Mouse (Mus musculus) liver, embryonic 12.5 days (tissue): ENCODE data around the gene Fra10ac1. TPM values are rescaled to one million over a fixed set of nuclear protein-coding genes. Genes with fewer than 3 reads are reported as not detected.

Source experiments
- ATAC-seq: fragments of 200-750 bp; cut with Nextera tagmentation; 2 replicates; pipeline ENCODE4 v1.8.0; 2017; ENCODE audit warnings: moderate number of reproducible peaks, mild to moderate bottlenecking, moderate library complexity
- H3K27ac ChIP-seq: fragments of 300-500 bp; sonication (generic); 2 replicates; pipeline ENCODE4 v1.5.1; 2016; ENCODE audit warnings: mild to moderate bottlenecking
- H3K27me3 ChIP-seq: fragments of 300-500 bp; sonication (generic); replicated peaks from 2 replicates; pipeline ENCODE4 v1.6.1; 2016; ENCODE audit warnings: mild to moderate bottlenecking, moderate library complexity
- H3K36me3 ChIP-seq: fragments of 300-500 bp; sonication (generic); 2 replicates; pipeline ENCODE4 v1.6.1; 2016; ENCODE audit warnings: mild to moderate bottlenecking, moderate library complexity
- H3K4me1 ChIP-seq: fragments of 300-500 bp; sonication (generic); 2 replicates; pipeline ENCODE4 v1.6.1; 2016
- H3K4me2 ChIP-seq: fragments of 300-500 bp; sonication (generic); 2 replicates; pipeline ENCODE4 v1.6.1; 2016; ENCODE audit warnings: mild to moderate bottlenecking, moderate library complexity
- H3K4me3 ChIP-seq: fragments of 300-500 bp; sonication (generic); 2 replicates; pipeline ENCODE4 v1.5.1; 2016; ENCODE audit warnings: mild to moderate bottlenecking, moderate library complexity
- H3K9ac ChIP-seq: fragments of 300-500 bp; sonication (generic); 2 replicates; pipeline ENCODE4 v1.6.1; 2016; ENCODE audit warnings: mild to moderate bottlenecking, moderate library complexity
- H3K9me3 ChIP-seq: fragments of 300-500 bp; sonication (generic); replicated peaks from 2 replicates; pipeline ENCODE4 v1.6.1; 2016; ENCODE audit warnings: mild to moderate bottlenecking, moderate library complexity
- WGBS: fragments of 180-500 bp; shearing (Covaris S2); methylation state at CpG from one replicate; pipeline ENCODE4 v1.1.7; 2016; ENCODE audit not compliant: insufficient replicate concordance; 5-methylcytosine and 5-hydroxymethylcytosine counted together
- polyA plus RNA-seq: library from polyadenylated mRNA; unstranded; fragments of >200 nt; fragmentation: Nextera tagmentation; extraction: Ambion mirVana; gene quantifications from 2 replicates; pipeline ENCODE4 v1.2.1, GENCODE M21; 2016

Fra10ac1 gene
- 23.5 and 25.4 TPM in 2 replicates for polyA plus RNA-seq

- H3K9me3 ChIP-seq, result no peaks in the 10 kb centered on the region
- 0 out of 2 replicates have a peak, but pooled peaks cover 3% of the 10 kb centered on the region for H3K36me3 ChIP-seq
- peak within 1 kb of the TSS; percentile 79 for H3K27ac ChIP-seq
- H3K4me2 ChIP-seq, result peak within 1 kb of the TSS; percentile 75
- no peaks in the 10 kb centered on the region for H3K27me3 ChIP-seq
- peak within 1 kb of the TSS; percentile 83 for H3K4me3 ChIP-seq
- peak within 1 kb of the TSS; percentile 76 for H3K9ac ChIP-seq
- H3K4me1 ChIP-seq, result peaks cover 16% of the 10 kb centered on the region
- WGBS, result under 1% methylated on average over 49 of the region's 49 CpGs
- ATAC-seq, result peak; percentile 97
Measured at GRCm38 (mm10) chr19:38223905-38224684, at the start of gene Fra10ac1. TSS of gene Fra10ac1 (minus strand) at chr19:38224156.

DNA sequence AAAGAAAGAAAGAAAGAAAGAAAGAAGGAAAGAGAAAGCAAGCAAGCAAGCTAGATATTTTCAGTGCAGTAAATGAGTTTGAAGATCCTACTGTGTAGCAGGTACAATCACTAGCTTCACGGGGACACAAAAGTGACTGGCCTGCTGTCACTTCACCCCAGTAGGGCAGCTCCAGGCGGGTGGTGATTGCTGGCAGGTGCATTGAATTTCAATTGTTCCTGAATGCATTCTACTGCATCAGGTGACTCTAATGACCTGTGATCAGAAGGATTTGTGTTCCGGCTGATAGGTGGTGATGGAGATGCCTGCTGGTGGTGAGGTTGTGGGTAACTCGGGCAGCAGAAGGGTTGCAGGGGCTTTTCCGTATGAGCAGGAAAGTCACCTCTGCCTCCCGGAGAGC, 47.1 kb upstream of the Fra10ac1 start:
- Histone ChIP-seq H3K4me2 (no peak overlapping the region), H3K4me3 (no peak overlapping the region), H3K27me3 (0 out of 2 replicates have a peak, but pooled peaks cover 4% of the 10 kb centered on the region), H3K27ac (no peak overlapping the region), H3K9ac (no peak overlapping the region), H3K36me3 (no peaks in the 10 kb centered on the region), H3K9me3 (no peaks in the 10 kb centered on the region), H3K4me1 (no peaks in the 10 kb centered on the region)
- no peak for ATAC-seq
- WGBS, result 21% methylated on average over 6 of the region's 6 CpGs

- 72% methylated on average over 5 of the region's 5 CpGs for WGBS
Measured at GRCm38 (mm10) chr19:38267469-38267868, 43.5 kb upstream of the Fra10ac1 start.

GRCm38 (mm10) chr19:38265767-38266166, 41.8 kb upstream of the Fra10ac1 start:
- Histone ChIP-seq H3K9ac (no peak overlapping the region), H3K9me3 (no peaks in the 10 kb centered on the region), H3K27me3 (peaks cover 34% of the 10 kb centered on the region), H3K4me1 (no peaks in the 10 kb centered on the region), H3K4me2 (no peak overlapping the region), H3K4me3 (no peak overlapping the region), H3K27ac (no peak overlapping the region), H3K36me3 (no peaks in the 10 kb centered on the region)
- no peak for ATAC-seq
- WGBS, result 65% methylated on average over 5 of the region's 5 CpGs

More at GRCm38 (mm10) chr19:38267469-38267868, 43.5 kb upstream of the Fra10ac1 start:
- Histone ChIP-seq H3K9ac (no peak overlapping the region), H3K4me3 (no peak overlapping the region), H3K27ac (no peak overlapping the region), H3K27me3 (peaks cover 33% of the 10 kb centered on the region), H3K9me3 (no peaks in the 10 kb centered on the region), H3K4me1 (no peaks in the 10 kb centered on the region), H3K36me3 (no peaks in the 10 kb centered on the region), H3K4me2 (no peak overlapping the region)
- no peak for ATAC-seq

DNA sequence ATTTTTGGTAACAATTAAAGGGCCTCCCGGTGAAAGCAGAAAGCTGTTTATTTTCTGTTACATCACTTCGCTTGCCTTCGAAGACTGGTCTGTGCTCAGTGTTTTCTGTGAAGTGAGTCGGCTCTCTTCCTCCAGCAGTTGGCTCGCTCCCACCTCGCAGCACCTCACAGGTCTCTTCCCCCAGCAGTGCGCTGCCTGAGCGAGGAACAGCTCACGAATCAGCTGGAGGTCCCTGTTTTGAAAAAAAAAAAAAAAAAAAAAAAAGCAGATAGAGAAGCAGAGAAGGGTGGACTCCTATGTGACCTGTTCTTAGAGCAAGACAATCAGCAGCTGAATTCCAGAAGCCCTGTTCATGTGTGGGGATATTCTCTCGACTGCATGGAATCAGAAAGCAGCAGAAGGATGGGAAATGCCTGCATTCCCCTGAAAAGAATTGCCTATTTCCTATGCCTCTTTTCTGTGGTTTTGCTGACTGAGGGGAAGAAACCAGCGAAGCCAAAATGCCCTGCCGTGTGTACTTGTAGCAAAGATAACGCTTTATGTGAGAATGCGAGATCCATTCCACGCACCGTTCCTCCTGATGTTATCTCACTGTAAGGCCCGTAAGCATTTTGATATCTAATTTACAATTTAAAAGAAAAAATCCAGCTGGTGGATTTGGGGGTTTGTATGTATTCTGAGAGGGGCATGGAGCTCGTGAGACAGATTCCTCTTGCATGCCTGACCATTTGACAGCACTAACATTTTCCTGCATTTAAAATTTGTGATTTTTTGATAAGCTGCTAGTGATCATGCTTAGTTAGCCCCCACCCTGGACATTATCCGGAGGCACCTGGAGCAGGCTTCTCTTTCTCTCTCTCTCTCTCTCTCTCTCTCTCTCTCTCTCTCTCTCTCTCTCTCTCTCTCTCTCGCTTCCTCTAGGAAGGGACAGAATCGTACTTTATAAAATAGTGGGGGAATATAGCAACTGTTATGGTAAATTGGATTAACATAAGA, 40.8 kb upstream of the Fra10ac1 start, which contains the start of gene Lgi1:
Lgi1 (plus strand) TSS at position 32 of the 996 bp plus-strand sequence.
- H3K36me3 ChIP-seq, result no peaks in the 10 kb centered on the region
- no peak for ATAC-seq
- peaks cover 31% of the 10 kb centered on the region for H3K27me3 ChIP-seq
- H3K4me2 ChIP-seq, result no peak within 1 kb of the TSS
- WGBS, result 13% methylated on average over 21 of the region's 21 CpGs
- no peaks in the 10 kb centered on the region for H3K9me3 ChIP-seq
- H3K4me1 ChIP-seq, result no peaks in the 10 kb centered on the region
- no peak within 1 kb of the TSS for H3K9ac ChIP-seq
- no peak within 1 kb of the TSS for H3K27ac ChIP-seq
- H3K4me3 ChIP-seq, result no peak within 1 kb of the TSS

- Histone ChIP-seq H3K9ac (no peak overlapping the region), H3K4me3 (no peak overlapping the region), H3K4me2 (no peak overlapping the region), H3K36me3 (no peaks in the 10 kb centered on the region), H3K27ac (no peak overlapping the region), H3K27me3 (peaks cover 31% of the 10 kb centered on the region), H3K4me1 (no peaks in the 10 kb centered on the region), H3K9me3 (no peaks in the 10 kb centered on the region)
- ATAC-seq, result no peak
- WGBS, result 23% methylated on average over 14 of the region's 14 CpGs
Measured at GRCm38 (mm10) chr19:38263829-38264504, 40.0 kb upstream of the Fra10ac1 start.

GRCm38 (mm10) chr19:38261351-38261750, 37.4 kb upstream of the Fra10ac1 start:
- H3K9ac ChIP-seq, result no peak overlapping the region
- no peak overlapping the region for H3K4me3 ChIP-seq
- no peak for ATAC-seq
- H3K36me3 ChIP-seq, result no peaks in the 10 kb centered on the region
- peaks cover 31% of the 10 kb centered on the region for H3K27me3 ChIP-seq
- 63% methylated on average over 5 of the region's 5 CpGs for WGBS
- no peaks in the 10 kb centered on the region for H3K4me1 ChIP-seq
- H3K4me2 ChIP-seq, result no peak overlapping the region
- H3K27ac ChIP-seq, result no peak overlapping the region
- H3K9me3 ChIP-seq, result no peaks in the 10 kb centered on the region

GRCm38 (mm10) chr19:38260346-38260745, 36.4 kb upstream of the Fra10ac1 start:
- H3K27me3 ChIP-seq, result peaks cover 25% of the 10 kb centered on the region
- H3K27ac ChIP-seq, result no peak overlapping the region
- no peaks in the 10 kb centered on the region for H3K9me3 ChIP-seq
- no peak overlapping the region for H3K4me3 ChIP-seq
- no peak overlapping the region for H3K4me2 ChIP-seq
- H3K36me3 ChIP-seq, result no peaks in the 10 kb centered on the region
- H3K9ac ChIP-seq, result no peak overlapping the region
- WGBS, result 47% methylated on average over 4 of the region's 4 CpGs
- H3K4me1 ChIP-seq, result no peaks in the 10 kb centered on the region
- ATAC-seq, result no peak

- Histone ChIP-seq H3K27me3 (peaks cover 17% of the 10 kb centered on the region), H3K9ac (no peak overlapping the region), H3K27ac (no peak overlapping the region), H3K4me3 (no peak overlapping the region), H3K9me3 (no peaks in the 10 kb centered on the region), H3K4me1 (no peaks in the 10 kb centered on the region), H3K4me2 (no peak overlapping the region), H3K36me3 (no peaks in the 10 kb centered on the region)
- no peak for ATAC-seq
- 43% methylated on average over 3 of the region's 3 CpGs for WGBS
Measured at GRCm38 (mm10) chr19:38259436-38259835, 35.5 kb upstream of the Fra10ac1 start.

GRCm38 (mm10) chr19:38258651-38259065, 34.7 kb upstream of the Fra10ac1 start:
- peaks cover 9% of the 10 kb centered on the region for H3K27me3 ChIP-seq
- ATAC-seq, result no peak
- H3K9ac ChIP-seq, result no peak overlapping the region
- H3K27ac ChIP-seq, result no peak overlapping the region
- no peak overlapping the region for H3K4me3 ChIP-seq
- no peaks in the 10 kb centered on the region for H3K9me3 ChIP-seq
- H3K4me2 ChIP-seq, result no peak overlapping the region
- WGBS, result 70% methylated on average over 3 of the region's 3 CpGs
- H3K4me1 ChIP-seq, result no peaks in the 10 kb centered on the region
- H3K36me3 ChIP-seq, result no peaks in the 10 kb centered on the region

DNA sequence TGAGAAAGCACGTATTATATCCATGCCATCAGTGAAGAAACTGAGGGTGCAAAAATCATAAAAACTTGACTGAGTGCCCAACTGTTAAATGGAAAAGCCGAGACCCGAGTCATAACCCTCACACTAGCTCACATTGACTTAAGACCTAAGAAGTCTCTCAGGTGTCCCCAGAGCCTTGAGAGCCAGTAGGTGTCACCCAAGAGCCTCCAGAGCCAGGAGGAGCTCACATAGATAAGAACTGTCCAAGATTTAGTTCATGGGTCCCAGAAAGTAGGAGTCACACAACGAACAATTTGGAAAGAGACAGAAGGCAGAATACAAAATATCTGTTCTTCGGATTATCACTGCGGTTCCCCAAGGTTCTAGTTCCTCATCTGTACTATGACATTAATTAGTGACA, 29.8 kb upstream of the Fra10ac1 start:
- H3K9ac ChIP-seq, result no peak overlapping the region
- no peak for ATAC-seq
- H3K4me1 ChIP-seq, result no peaks in the 10 kb centered on the region
- H3K27ac ChIP-seq, result no peak overlapping the region
- H3K36me3 ChIP-seq, result no peaks in the 10 kb centered on the region
- no peak overlapping the region for H3K4me3 ChIP-seq
- H3K4me2 ChIP-seq, result no peak overlapping the region
- no peaks in the 10 kb centered on the region for H3K27me3 ChIP-seq
- H3K9me3 ChIP-seq, result no peaks in the 10 kb centered on the region
- 49% methylated on average over 6 of the region's 6 CpGs for WGBS
